Mouse (Mus musculus): Measurements from ENCODE around the gene Rad52.

The Rad52 gene

DNA sequence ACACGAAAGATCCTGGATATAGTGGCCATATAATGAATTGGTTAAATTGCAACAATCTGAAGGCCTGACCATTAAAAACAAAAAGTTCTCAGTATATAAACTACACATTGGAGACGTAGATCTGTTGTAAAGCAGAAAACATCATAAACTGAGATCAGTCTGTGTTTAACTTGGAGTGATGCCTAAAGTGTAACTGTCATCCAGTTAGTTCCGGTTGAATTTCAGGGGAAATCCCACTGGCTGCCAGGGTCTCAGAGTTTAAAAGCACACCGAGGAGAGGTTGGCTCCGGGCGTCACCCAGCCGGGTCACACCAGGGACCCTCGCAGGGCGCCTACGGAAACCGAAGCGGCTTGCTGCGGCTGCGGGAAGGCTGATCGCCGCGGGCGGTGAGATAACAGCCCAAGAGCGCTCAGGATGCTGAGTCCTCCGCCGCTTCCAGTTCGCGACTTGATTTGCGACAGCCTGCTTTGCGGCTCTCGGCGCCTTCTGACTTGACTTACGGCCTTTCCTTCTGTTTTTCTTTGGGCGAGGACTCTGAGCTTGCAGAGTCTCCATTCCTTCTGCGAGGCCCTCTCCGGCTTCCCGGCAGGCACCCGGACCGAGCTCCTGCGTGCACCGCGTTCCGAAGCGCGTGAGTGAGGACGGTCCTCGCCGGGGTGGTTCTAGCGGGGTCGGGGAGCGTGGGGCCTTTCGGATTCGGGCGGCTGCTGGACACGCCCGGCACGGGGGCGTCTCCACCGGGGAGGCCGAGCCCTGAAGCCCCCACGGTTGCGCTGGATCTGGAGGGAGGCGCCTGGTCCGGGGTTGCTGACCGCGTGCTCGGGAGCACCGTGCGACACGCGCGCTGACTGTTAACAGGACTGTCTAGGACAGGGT lies at the start of gene Rad52:
TSS of gene Rad52 (plus strand) at position 495 of the 877 bp plus-strand sequence.
- peak; percentile 56 to 81 for DNase-seq (ENCODE audit: low spot score in 2 of 2)

DNA sequence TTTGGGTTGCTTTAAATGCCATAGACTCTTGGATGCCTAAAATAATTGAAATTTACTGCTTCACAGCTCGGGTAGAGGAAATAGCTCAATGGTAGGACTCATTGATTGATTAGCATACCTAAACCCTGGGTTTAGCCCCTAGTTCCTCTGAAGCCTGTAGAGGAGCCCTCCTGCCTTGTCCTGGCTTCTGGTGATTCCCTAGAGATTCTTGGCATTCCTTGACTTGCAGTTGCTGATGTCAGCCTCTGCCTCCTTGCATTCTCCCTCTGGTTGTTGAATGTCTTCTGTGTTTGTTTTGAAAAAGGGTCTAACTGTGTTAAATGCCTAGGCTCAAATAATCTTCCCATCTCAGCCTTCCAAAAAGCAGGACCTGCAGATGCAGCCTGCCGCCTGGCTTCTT lies 48.3 kb upstream of the Rad52 start:
- DNase-seq (ENCODE audit: low spot score in 2 of 2), result no peak

- no peak for DNase-seq (ENCODE audit: low spot score in 2 of 2)
These were observed 47.0 kb upstream of the Rad52 start for GRCm38 (mm10) chr6:119855471-119855870.

DNA sequence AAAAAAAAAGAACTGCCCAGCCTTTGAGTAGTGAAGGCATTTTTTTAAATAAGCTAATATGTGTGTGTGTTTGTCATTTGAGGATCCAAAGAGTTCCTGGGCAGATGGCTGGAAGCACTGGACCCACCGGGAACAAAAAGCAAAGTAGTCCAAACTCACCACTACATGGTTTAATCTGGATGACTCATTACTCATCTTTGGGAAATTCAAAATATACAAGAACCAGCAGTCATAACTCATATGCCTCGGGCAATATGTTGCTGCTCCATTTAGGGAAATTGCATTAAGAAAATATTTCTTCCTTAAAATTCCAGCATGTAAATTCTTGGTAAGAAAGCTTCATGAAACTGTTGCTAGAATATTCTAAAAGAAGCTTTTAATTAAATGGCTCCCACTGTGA lies 42.3 kb upstream of the Rad52 start:
- no peak for DNase-seq (ENCODE audit: low spot score in 2 of 2)

GRCm38 (mm10) chr6:119861519-119861918 lies 41.0 kb upstream of the Rad52 start:
- no peak for DNase-seq (ENCODE audit: low spot score in 2 of 2)

DNA sequence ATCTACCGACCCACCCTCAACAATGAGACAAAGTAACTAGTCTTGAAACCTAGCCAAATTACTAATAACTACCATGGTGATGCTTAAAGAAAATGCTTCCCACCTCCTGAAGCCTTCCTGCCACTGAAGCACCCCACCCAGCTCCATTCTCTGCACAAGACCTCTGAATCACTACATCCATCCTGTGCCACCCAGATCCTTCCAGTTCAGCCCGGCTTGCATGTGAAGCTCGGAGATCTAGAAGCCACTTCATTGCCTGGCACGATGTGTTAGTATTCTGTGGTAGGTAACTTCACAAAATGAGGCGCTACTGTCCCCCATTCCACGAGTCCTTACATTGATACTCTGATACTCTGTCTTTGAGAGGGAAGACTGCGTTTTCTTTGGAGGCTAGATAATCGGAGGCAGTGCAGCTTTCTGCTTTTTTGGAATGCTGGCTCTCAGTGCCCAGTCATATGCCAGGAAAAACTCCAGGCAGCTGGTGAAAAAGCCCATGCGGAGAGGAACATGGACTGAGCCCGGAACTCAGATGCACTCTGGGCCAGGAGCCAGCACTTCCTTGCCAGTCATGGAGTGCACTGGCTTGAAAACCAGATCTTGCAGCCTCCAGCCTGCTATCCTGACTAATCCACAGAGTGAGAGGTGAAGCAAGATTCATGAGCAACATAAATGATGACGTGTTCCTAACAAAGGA lies 38.0 kb upstream of the Rad52 start:
- peak; percentile 55 to 93 for DNase-seq (ENCODE audit: low spot score in 2 of 2)

DNA sequence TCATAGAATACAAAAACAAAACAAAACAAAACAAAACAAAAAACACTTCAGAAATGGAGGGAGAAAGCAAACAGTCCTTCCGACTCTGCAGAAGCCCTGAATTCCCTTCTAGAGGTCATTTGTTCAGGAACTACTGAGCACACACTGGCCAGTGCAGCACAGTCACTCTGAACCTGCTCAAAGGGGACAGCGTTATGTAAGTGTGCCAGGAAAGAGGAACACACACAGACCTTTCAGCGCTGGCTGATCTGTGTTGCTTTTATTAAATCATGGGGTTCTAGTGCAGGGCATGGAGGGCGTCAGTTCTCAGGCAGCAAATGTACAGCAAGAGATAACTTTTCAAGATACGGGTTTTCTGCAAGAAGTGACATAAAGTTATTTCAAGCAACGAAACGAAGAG lies 19.3 kb upstream of the Rad52 start:
- no peak for DNase-seq (ENCODE audit: low spot score in 2 of 2)

GRCm38 (mm10) chr6:119892711-119893110 lies 9.8 kb upstream of the Rad52 start:
- DNase-seq (ENCODE audit: low spot score in 2 of 2), result no peak

GRCm38 (mm10) chr6:119903081-119903789 lies 737 bp downstream of the Rad52 start:
- DNase-seq (ENCODE audit: low spot score in 2 of 2), result no peak

DNA sequence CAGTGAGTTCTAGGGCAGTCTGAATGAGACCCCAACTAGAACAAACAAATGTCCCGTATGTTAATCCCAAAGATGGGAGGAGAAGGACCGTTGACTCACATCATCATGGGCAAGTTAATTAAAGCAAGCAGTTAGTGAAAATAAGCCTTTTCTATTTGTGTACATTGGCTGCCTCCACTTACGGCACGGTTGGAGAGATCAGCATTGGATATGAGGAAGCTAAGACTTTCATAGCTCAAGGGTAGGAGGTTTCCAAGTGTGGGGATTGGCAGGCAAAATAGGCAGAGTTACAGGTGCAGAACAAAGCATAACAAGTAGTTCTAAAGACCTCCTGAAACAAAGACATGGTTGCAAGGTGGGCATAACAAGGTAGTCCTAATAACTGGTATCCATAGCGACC lies 3.0 kb downstream of the Rad52 start:
- no peak for DNase-seq (ENCODE audit: low spot score in 2 of 2)

- no peak for DNase-seq (ENCODE audit: low spot score in 2 of 2)
These were observed 9.5 kb downstream of the Rad52 start for GRCm38 (mm10) chr6:119912046-119912445.

DNA sequence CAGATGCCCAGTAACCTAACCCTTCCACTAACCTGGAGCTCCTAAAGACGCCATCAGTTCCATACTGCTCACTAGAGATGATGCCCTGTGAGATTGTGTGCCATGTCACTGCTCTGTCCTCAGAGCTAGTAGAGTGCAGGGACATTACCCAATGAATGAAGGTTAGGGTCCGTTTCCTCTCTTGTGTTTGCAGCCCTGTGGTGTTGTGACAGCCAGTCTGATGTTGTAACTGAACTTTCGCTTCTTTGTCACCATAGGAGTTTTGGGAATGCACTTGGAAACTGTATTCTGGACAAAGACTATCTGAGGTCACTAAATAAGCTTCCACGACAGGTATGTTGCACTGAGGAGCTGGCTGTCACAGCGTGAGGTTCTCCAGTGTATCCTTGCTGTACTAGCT lies 13.2 kb downstream of the Rad52 start:
- DNase-seq (ENCODE audit: low spot score in 2 of 2), result no peak

DNA sequence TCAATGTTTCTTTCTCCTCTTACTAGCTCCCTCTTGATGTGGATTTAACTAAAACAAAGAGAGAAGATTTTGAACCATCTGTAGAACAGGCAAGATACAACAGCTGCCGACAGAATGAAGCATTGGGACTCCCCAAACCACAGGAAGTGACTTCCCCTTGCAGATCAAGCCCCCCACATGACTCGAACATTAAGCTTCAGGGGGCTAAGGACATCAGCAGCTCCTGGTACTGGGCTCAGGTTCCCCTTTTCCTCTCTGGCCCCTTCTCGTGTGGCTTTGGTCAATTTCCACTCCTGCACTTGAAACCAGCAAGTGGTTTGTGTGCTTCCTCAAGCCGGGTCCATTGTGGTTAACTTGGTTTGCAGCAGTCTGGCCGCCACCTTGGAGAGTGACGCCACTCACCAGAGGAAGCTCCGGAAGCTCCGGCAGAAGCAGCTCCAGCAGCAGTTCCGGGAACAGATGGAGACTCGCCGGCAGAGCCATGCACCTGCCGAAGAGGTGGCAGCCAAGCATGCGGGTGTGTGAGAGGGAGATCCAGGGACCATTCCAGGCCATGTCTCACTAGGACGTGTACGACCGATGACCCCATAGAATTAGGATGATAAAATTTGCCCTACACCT lies 16.2 kb downstream of the Rad52 start:
- no peak for DNase-seq (ENCODE audit: low spot score in 2 of 2)

DNA sequence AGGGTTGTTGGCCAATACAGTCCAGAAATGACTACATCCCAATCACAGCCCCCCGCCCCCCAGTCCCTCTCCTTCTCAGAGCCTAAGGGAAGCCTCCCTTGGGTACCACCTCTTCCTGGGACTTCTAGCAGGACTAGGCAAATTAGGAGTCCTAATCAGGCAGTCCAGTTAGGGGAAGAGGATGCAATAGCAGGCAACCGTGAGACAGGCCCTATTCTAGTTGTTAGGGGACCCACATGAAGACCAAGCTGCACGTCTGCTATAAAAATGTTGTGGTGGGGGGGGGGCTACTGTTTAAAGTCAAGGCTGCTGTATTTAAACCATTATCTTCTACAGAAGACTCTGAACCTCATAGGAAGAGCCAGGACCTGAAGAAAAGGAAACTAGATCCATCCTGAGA lies 19.6 kb downstream of the Rad52 start:
- no peak for DNase-seq (ENCODE audit: low spot score in 2 of 2)

GRCm38 (mm10) chr6:119922544-119922943 lies 20.0 kb downstream of the Rad52 start:
- no peak for DNase-seq (ENCODE audit: low spot score in 2 of 2)

DNA sequence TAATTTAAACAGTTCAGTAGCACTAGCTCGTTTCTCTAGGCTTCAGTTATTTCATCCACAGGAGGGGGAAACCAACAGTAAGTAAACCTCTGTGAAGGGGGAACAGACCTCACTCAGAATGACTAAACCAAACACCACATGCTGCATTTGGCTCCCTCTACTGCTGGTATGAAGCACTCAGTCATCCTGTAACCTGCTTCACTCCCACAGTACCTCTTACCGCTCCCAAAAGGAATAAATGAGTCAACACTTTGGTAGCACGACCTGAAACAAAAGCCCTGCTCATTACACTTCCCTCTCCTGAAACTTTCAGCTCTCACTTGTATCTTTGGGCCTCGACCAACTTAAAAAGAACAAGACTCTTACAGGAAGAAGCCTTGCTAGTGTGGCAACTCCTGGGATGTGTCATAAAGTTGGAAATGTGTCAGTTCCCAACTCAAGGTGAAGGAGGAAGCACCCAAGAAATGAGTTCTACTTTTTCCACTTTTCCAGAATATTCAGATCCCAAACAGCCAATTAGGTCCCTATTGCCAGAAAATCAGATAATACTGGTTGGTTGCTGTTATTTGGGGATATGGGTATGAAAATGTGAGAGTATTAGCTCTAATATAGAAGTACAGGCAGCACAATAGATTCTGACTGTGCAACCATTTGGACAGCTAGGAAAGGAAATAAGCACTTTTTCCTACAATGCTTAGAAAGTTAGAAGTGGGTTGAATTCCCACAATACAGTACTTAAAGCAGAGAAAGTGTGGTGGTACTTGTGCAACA lies 21.9 kb downstream of the Rad52 start:
- DNase-seq (ENCODE audit: low spot score in 2 of 2), result no peak
